9 mouse cellular contexts compared by ENCODE assay signal in the genomic region with DNA sequence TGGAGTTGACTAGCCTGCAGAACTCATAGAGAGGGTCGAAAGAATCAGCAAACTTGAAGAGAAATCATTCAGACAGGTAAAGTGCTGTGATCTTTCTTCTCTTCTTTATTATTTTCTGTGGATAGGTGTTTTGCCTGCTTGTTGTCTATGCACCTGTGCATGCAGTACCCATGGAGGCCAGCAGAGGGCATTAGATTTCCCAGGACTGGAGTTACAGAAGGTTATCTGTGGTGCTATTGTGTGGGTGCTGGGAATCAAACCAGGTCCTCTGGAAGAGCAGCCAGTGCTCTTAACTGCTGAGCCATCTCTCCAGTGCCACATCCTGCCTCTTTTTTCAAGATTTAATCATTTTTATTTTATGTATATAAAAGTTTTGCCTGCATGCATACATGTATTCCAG. TPM values are rescaled to one million over a fixed set of nuclear protein-coding genes. Genes with fewer than 3 reads are reported as not detected.
DNase-seq lines count a peak whose midpoint lies in the region; ATAC-seq and TF ChIP-seq lines count a peak whose summit lies in the region.
"Had no signal": no experiment of that assay in that cellular context is flagged by ENCODE, and none has a peak within 500 bp of the region (broad histone marks: within the 10 kb centered on the region; RNA-seq: fewer than 3 reads in every experiment).

No protein-coding gene starts in this region.

- H3K4me2 ChIP-seq in heart, postnatal 0 days (ENCODE audit: low read depth, low read length), result no peak overlapping the region

- peak; percentile 32 for TF ChIP-seq CTCF in heart, postnatal 0 days (IDR thresholded peaks at IDR 0.05; ENCODE audit: low read depth)

- H3K9ac ChIP-seq in heart, postnatal 0 days (replicated peaks; ENCODE audit: low read depth, low read length), result no peak overlapping the region

- no peak for ATAC-seq in heart, postnatal 0 days (ENCODE audit: insufficient read depth, low read depth)
- ATAC-seq in frontal cortex, adult (ENCODE audit: low TSS enrichment), result no peak

- no peaks in the 10 kb centered on the region for H3K4me1 ChIP-seq in heart, postnatal 0 days (ENCODE audit: control insufficient read depth, insufficient read depth)

- no peak for TF ChIP-seq EP300 in heart, postnatal 0 days (IDR thresholded peaks at IDR 0.05; ENCODE audit: low read depth)

- intact Hi-C loops in heart, postnatal 36 days (cut with DNase I), result no loop called here
- intact Hi-C loops in left cerebral cortex, postnatal 4 days (cut with DNase I), result no loop called here

- no peaks in the 10 kb centered on the region for H3K9me3 ChIP-seq in heart, postnatal 0 days (replicated peaks; ENCODE audit: control insufficient read depth, low read length)

- no peaks in the 10 kb centered on the region for H3K36me3 ChIP-seq in heart, postnatal 0 days (replicated peaks; ENCODE audit: control insufficient read depth, insufficient read depth, low read length)

- no peaks in the 10 kb centered on the region for H3K27me3 ChIP-seq in heart, postnatal 0 days (ENCODE audit: control insufficient read depth, insufficient read depth, low read length)

- WGBS in heart, postnatal 0 days, result 41% methylated on average over 1 of the region's 1 CpGs

- no peak overlapping the region for H3K4me3 ChIP-seq in heart, postnatal 0 days (ENCODE audit: low read depth, low read length)

- H3K27ac ChIP-seq in heart, postnatal 0 days (ENCODE audit: low read depth), result no peak overlapping the region

- DNase-seq in heart, postnatal 0 days (ENCODE audit: low spot score), result no peak
- no peak for DNase-seq in heart, postnatal 36 days
- DNase-seq in 416B (ENCODE audit: low read depth) (peak; percentile 40), WW6 (ENCODE audit: low read depth, low spot score) (peak; percentile 16)
- DNase-seq in lung, postnatal 36 days, result peak; percentile 50
- DNase-seq in left cerebral cortex, postnatal 4 days, result no peak
- DNase-seq in right cerebral cortex, postnatal 14 days, result no peak
- DNase-seq: adrenal gland, adult 2 months had no signal

RNA-seq across cellular contexts. Expression of gene Fgd3, which starts 28.7 kb away (rescaled TPM):
- 0.93 and 1.6 TPM in 2 replicates for total RNA-seq in heart, postnatal 0 days (2014; rRNA removed; ENCODE audit: low replicate concordance)
- polyA plus RNA-seq in heart, postnatal 0 days (2015; fragmentation: Nextera tagmentation; extraction: Ambion mirVana), result 0.04 and 0.05 TPM in 2 replicates
- total RNA-seq in heart, postnatal 36 days (2021), result 1 to 10 TPM in 1 of 2 experiments, under 1 TPM in 1; 0.64 to 1.2 TPM
- total RNA-seq in left cerebral cortex, postnatal 4 days (2021), result 10 to 100 TPM; 19.8 to 27.2 TPM

RNA-seq across cellular contexts. Expression of gene Susd3, which starts 42.9 kb away (rescaled TPM):
- total RNA-seq in heart, postnatal 0 days (2014; rRNA removed; ENCODE audit: low replicate concordance), result 0.43 and 0.46 TPM in 2 replicates
- 0.75 and 0.99 TPM in 2 replicates for polyA plus RNA-seq in heart, postnatal 0 days (2015; fragmentation: Nextera tagmentation; extraction: Ambion mirVana)
- 1 to 10 TPM; 1.1 to 1.3 TPM for total RNA-seq in heart, postnatal 36 days (2021)
- under 1 TPM; 0.54 to 0.58 TPM for total RNA-seq in left cerebral cortex, postnatal 4 days (2021)

RNA-seq across cellular contexts. Expression of gene Bicd2, which starts 50.0 kb away (rescaled TPM):
- total RNA-seq in heart, postnatal 0 days (2014; rRNA removed; ENCODE audit: low replicate concordance), result 54.2 and 62.6 TPM in 2 replicates
- polyA plus RNA-seq in heart, postnatal 0 days (2015; fragmentation: Nextera tagmentation; extraction: Ambion mirVana), result 43.5 and 45.4 TPM in 2 replicates
- 10 to 100 TPM; 73.4 to 79.7 TPM for total RNA-seq in heart, postnatal 36 days (2021)
- total RNA-seq in left cerebral cortex, postnatal 4 days (2021), result 10 to 100 TPM; 56.6 to 57.2 TPM

Comparison
In these comparisons a context has a peak if more than half of its experiments do, and no peak if none do; other contexts are left out.
1. DNase-seq: peak in 416B (single experiment), WW6 (single experiment) and lung, postnatal 36 days (single experiment); none in heart, postnatal 0 days (single experiment), heart, postnatal 36 days (0 of 2), left cerebral cortex, postnatal 4 days (single experiment) and right cerebral cortex, postnatal 14 days (single experiment).